Mouse (Mus musculus): ENCODE results near the gene Svep1.

DNA sequence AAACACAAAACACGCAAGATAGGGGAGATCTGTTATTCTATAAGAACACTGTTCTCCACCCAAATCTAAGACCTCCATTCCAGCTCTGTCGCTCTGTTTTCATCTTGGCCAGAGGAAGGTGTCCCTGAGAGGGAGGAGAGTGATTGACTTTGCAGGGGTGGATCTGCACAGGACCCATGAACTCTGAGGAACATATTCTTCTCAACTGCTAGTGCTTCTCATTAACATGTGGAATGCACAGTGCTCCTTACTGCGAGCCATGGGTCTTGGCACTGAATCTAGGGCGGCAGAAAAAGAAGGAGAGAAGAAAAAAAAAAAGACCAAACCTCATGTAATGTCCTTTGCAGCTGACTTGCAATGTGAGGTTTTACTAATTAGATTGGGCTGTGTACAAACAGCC, 9.4 kb downstream of the Svep1 start:
- TF ChIP-seq CTCF (IDR thresholded peaks at IDR 0.05; ENCODE audit: low read depth, low read length) (no peak), POLR2A (IDR thresholded peaks at IDR 0.05; ENCODE audit: insufficient read depth, low read length) (no peak), EP300 (IDR thresholded peaks at IDR 0.05; ENCODE audit: insufficient read depth, low read depth, low read length) (no peak)

All from ES-Bruce4 (cell line).